Mouse (Mus musculus) R1 (cell line): Measurements from ENCODE around the gene Ltn1.
A peak's percentile ranks its signal among the peaks of the same experiment; 100 is the strongest.

Experiments
- DNase-seq: peaks from one replicate; pipeline ENCODE4 v3.0.0-alpha.2; 2018; ENCODE audit warnings: low read depth, low spot score

The Ltn1 gene

DNA sequence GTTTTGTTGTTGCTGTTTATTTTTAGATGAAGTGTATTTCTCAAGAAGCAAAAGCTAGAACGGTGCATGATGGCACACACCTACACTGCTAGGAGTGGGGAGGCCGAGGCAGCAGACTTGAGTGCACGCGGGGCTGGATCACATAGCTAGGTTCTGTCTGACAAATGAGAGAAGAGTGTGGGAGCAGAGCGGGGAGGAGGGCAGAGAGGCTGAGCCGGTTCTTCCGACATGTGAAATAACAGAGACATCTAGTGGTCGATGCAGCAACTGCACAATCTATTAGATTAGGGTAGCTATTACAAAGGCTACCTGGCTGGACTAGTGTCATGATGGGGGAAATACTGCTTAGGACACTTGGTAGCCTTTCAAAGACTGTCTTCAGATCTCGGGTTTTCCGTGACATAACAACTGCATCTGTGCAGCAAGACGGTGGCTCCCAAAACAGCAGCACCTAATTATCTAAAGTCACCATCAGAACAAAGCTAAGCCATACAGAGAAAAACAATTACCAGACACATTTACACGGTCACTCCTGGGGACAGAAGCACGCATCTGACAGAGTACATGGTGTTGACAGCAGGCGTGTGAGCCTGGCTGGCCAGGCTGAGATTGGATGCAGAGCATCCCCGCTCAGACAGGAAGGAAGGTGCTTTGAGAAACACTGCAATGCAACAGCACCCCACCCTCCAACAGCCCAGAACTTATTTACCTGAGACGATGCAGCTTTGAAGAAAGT lies 38.4 kb downstream of the Ltn1 start:
- DNase-seq, result peak; percentile 82

GRCm38 (mm10) chr16:87387444-87387977 lies 44.9 kb downstream of the Ltn1 start:
- no peak for DNase-seq

DNA sequence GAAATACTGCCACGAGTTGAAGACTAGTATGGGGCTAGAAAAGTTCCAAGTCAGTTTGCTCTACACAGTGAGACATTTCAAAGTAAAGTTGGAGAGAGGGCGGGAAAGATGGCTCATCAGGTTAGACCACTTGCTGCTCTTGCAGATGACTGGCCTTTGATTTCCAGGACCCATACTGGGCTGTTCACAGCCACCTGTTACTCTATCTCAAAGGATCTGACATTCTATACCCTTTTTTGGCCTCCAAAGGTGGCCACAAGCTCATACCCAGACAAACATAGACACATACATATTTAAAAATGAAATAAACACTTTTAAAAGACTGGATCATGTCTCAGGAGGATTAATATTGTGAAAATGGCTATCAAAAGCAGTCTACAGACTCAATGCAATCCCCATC lies 48.0 kb downstream of the Ltn1 start:
- DNase-seq, result no peak

GRCm38 (mm10) chr16:87382996-87383395 lies 49.4 kb downstream of the Ltn1 start:
- DNase-seq, result no peak

- no peak for DNase-seq
These were observed 66.0 kb downstream of the Ltn1 start for GRCm38 (mm10) chr16:87366445-87366844.

DNA sequence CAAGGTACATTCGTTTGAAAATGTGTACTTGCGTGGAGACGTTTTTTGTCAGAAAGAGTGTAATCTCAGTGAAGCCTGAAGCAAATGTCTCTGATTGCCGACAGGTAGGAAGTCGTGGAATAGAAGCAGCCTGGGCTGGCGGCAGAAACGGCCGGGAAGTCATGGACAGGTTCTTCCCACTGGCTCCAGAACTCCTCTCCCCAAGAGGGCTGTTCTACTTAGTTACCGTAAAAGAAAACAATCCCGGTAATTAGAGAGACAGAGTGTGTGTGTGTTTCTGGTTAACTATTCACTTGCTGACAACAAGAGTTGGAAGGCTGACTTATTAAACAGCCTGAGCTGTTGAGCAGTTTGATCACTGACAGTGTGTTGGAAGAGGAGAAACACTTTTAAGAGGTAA lies 66.4 kb downstream of the Ltn1 start:
- no peak for DNase-seq

- DNase-seq, result no peak
These were observed 68.2 kb downstream of the Ltn1 start for GRCm38 (mm10) chr16:87364231-87364630.

- DNase-seq, result no peak
These were observed 72.3 kb downstream of the Ltn1 start for GRCm38 (mm10) chr16:87360096-87360495.

DNA sequence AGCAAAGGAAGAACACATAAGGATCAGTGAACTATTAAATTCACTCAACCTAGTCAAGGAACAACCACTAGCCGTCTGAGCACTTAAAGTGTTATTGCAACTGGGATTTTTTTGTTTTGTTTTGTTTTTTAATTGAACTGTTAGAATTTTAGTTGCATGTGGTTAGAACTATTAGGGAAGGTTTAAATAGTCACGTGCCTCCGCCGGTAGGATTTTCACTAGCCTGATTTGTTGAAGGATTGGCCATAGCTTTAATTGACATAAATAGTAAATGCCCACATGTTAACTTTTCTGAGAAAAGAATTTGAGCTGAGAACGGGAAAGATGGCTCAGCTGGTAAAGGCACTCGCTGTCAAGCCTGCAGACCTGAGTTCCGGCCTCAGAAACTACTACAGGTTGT lies 77.7 kb downstream of the Ltn1 start:
- no peak for DNase-seq

GRCm38 (mm10) chr16:87354075-87354583 lies 78.3 kb downstream of the Ltn1 start, which contains the start of gene N6amt1:
TSS of gene N6amt1 (plus strand) at chr16:87354185.
- peak; percentile 98 for DNase-seq

DNA sequence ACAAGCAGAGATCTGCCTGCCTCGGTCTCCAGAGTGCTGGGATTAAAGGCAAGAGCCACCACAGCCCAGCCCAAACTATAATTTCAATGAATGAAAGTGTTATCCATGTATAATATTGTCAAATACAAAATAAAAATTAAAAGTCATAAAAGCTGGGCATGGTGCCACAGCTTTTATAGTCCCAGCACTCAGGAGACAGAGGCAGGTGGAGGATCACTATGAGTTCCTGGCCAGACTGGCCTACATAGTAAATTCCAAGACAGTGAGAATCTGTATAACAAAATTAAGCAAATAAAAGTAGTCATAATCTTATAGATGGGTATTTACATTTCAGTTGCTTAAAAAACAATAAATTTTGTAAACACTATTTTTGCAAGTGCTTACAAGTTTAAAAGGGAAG lies 78.8 kb downstream of the Ltn1 start:
- DNase-seq, result no peak

GRCm38 (mm10) chr16:87351386-87352105 lies 80.9 kb downstream of the Ltn1 start:
- DNase-seq, result no peak

DNA sequence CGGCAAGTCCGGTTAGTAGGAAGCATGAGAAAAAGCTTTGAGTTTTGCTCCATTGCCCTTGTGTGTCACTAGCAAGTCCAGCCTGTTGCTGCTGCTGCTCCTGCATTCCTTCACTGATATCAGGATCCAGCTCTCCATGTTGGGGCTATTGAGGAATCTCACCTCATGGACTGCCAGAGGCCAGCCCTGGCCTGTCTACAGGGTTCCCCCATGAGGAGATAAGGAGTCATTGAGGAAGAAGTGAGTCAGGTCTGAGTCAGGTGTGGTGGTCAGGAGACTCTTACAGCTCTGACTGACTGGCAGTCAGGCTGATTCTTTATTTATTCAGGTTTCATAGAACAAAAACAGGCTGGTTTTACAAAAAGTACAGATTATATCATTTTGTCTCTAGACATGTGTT lies 84.3 kb downstream of the Ltn1 start:
- DNase-seq, result no peak

- DNase-seq, result no peak
These were observed 91.3 kb downstream of the Ltn1 start for GRCm38 (mm10) chr16:87341043-87341572.

DNA sequence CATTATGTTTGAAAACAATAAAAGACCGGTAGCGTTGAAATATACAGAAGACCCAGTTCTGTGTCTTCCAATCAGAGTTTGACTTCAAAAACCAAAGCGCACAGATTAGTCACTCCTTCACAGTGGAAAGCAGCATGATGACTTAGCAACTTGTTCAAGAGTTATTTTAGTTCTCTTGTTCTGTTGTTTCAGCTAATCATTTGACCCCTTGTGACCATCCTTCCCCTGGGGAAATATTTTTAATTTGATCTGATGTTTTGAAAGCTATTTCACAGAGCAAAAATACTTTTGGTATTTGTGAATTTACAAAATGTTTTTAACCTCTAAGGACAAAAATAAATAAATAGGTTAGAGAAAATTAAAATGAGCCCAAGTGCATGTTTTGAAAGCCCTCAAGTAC lies 97.7 kb downstream of the Ltn1 start:
- no peak for DNase-seq

DNA sequence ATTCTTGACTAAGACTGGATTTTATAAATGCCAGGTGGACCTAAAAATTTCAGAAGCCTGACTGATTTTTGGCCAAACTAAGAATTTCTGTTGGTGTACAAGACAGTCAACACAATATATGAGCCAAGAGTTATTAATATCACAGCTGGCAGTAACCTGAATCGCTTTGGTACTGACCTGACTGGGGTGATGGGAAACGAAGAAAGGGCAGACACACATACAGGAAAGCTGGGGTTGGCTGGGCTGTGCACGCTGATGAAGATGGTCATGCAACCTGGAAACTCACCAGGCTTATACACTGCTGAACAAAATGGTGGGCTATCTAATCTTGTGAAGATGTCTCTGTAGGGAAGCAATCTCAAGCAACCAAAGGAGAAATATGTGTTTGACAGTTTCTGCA lies 102.4 kb downstream of the Ltn1 start:
- no peak for DNase-seq
